Mouse (Mus musculus) CH12.LX (cell line): ENCODE measurements around the gene Camsap2.

Source experiments
- CTCF ChIP-seq, 2 experiments: IDR thresholded peaks in 1 of 2; conservative IDR thresholded peaks in 1 of 2; 2 replicates each; pipeline ENCODE4 v1.5.1; 2011 to 2012; ENCODE audit warnings: low read depth in 2 of 2, low read length in 2 of 2, improper control_type of control experiment in 1 of 2, inconsistent platforms in 1 of 2, mild to moderate bottlenecking in 1 of 2, moderate library complexity in 1 of 2
- EP300 ChIP-seq: IDR thresholded peaks from 2 replicates; pipeline ENCODE4 v1.6.1; 2011; ENCODE audit warnings: low read length, improper control_type of control experiment
- GABPA ChIP-seq: IDR thresholded peaks from 2 replicates; pipeline ENCODE4 v1.6.1; 2012; ENCODE audit warnings: low read depth, low read length, improper control_type of control experiment, inconsistent platforms; ENCODE audit not compliant: insufficient replicate concordance
- MAX ChIP-seq: IDR thresholded peaks from 2 replicates; pipeline ENCODE4 v1.6.1; 2011; ENCODE audit warnings: low read length, improper control_type of control experiment
- POLR2A ChIP-seq: IDR thresholded peaks from 2 replicates; pipeline ENCODE4 v1.6.1; 2011; ENCODE audit warnings: low read depth, mild to moderate bottlenecking, improper control_type of control experiment, low read length
- RAD21 ChIP-seq: IDR thresholded peaks from 2 replicates; pipeline ENCODE4 v1.6.1; 2011; ENCODE audit warnings: low read depth, mild to moderate bottlenecking, low read length, improper control_type of control experiment, moderate library complexity
- SIN3A ChIP-seq: IDR thresholded peaks from 2 replicates; pipeline ENCODE4 v1.6.1; 2012; ENCODE audit warnings: low read length, improper control_type of control experiment, inconsistent platforms
- USF2 ChIP-seq: conservative IDR thresholded peaks from 2 replicates; pipeline ENCODE4 v1.6.1; 2011; ENCODE audit warnings: low read depth, low read length, improper control_type of control experiment
- ZNF384 ChIP-seq: IDR thresholded peaks from 2 replicates; pipeline ENCODE4 v1.6.1; 2012; ENCODE audit warnings: low read depth, low read length, improper control_type of control experiment, inconsistent platforms

DNA sequence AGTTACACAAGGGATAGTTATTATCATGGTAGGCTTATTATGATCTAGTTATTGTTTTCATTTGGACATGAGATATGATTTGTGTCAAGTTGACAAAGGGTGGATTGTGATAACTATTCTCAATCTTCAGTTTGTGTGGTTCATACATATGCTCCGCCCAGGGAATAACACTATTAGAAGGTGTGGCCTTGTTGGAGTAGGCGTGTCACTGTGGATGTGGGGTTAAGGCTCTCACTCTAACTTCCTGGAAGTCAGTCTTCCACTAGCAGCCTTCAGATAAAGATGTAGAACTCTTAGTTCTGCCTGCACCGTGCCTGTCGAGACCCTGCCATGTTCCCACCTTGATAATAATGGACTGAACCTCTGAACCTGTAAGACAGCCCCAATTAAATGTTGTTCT is 107.4 kb downstream of the Camsap2 start:
- TF ChIP-seq CTCF (conservative IDR thresholded peaks at IDR 0.05 in 1 of 2, IDR thresholded peaks at IDR 0.05 in 1 of 2; ENCODE audit: low read depth in 2 of 2, low read length in 2 of 2) (no peak), USF2 (no peak), ZNF384 (no peak), MAX (no peak), RAD21 (no peak), POLR2A (no peak), EP300 (no peak), SIN3A (no peak), GABPA (no peak)
